Mouse (Mus musculus) embryonic stem cell, embryonic (primary cell): Measurements from ENCODE around the gene Pex11b.

ENCODE experiments used
- CTCF ChIA-PET, 4 experiments: fragments of 300-600 bp in 2 of 4; fragments of 350-600 bp in 2 of 4; sonication (Branson Sonifier 250); formaldehyde crosslinking; loops; one replicate each; lab custom pipeline; 2022; ENCODE audit warnings: inconsistent platforms in 2 of 4; lab: Charles Lee
- POLR2A ChIA-PET, 4 experiments: fragments of 300-600 bp in 2 of 4; fragments of 350-600 bp in 2 of 4; sonication (Branson Sonifier 250); formaldehyde crosslinking; loops; one replicate each; lab custom pipeline; 2022; ENCODE audit warnings: antibody characterized with exemption in 4 of 4, inconsistent platforms in 1 of 4; lab: Charles Lee

The Pex11b gene

GRCm38 (mm10) chr3:96645018-96645649, 10.0 kb downstream of the Pex11b start, which contains the start of gene Itga10:
Gene Itga10 (plus strand): TSS chr3:96645584.
- ChIA-PET CTCF (interaction anchor here (0.5 to 4.4 kb wide), 58 partner anchors 8 to 760 kb away, joined by 3 to 29 read pairs (median 4); partner anchors contain the start of genes Nudt17 (in 3 of the 4), Polr3gl (in 3 of the 4), Ankrd35 (in 2 of the 4) and Gm16253 (in 2 of the 4)), POLR2A (interaction anchor here in 3 of 4 experiments (0.5 to 3.8 kb wide), 26 partner anchors 9 to 120 kb away, joined by 3 to 32 read pairs (median 4); partner anchors contain the start of genes Rbm8a (in 3 of the 3), Gm16253 (in 2 of the 3), Pias3 (in 2 of the 3) and Gm42957 (in 1 of the 3))

DNA sequence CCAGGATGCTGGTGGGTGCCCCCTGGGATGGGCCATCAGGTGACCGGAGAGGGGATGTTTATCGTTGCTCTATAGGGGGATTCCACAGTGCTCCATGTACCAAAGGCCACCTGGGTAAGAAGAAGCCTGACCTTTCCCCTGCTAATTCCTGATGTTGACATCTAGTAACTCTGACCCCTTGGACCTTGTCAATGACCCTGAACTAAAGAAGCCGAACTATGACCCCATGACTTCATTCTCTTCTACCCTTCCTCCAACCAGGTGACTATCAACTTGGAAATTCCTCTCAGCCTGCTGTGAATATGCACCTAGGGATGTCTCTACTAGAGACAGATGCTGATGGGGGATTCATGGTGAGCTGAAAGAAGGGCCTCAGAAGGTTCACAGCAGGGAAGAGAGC, 12.2 kb downstream of the Pex11b start:
- ChIA-PET CTCF (interaction anchor here in 1 of 4 experiments (0.6 to 2.5 kb wide), 5 partner anchors 8 to 102 kb away, joined by 3 to 5 read pairs (median 3); partner anchors contain the start of gene Nudt17), POLR2A (interaction anchor here in 2 of 4 experiments (1.0 to 2.9 kb wide), 9 partner anchors 8 to 146 kb away, joined by 3 to 16 read pairs (median 3); partner anchors contain the start of genes Gm42957 (in 1 of the 2) and Pex11b (in 1 of the 2))

DNA sequence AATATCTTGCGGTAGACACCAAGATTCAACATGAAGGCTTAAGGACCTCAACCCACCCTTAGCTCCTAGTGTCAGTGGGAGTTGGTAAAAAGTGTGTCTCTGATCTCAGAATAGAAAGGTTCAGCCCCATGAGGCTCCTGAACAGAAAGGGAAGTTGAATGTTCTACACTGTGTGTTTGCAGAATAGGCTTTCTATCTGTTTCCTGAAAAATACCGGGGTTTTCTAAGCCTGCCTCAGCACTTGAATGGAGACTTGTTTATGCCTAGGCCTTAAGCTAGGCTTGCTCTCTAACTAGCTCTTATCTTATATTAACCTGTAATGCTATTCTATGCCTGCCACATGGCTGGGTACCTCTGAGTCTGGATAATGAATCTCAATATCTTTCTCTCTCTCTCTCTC, 25.7 kb downstream of the Pex11b start:
- ChIA-PET CTCF (interaction anchor here in 2 of 4 experiments (0.6 to 1.0 kb wide), 3 partner anchors 15 to 69 kb away, joined by 3 to 13 read pairs (median 3); no protein-coding TSS in a partner anchor), POLR2A (interaction anchor here in 3 of 4 experiments (0.7 to 2.5 kb wide), 12 partner anchors 9 to 83 kb away, joined by 3 to 10 read pairs (median 4); partner anchors contain the start of genes Ankrd35 (in 1 of the 3), Polr3c (in 1 of the 3) and Rnf115 (in 1 of the 3))

DNA sequence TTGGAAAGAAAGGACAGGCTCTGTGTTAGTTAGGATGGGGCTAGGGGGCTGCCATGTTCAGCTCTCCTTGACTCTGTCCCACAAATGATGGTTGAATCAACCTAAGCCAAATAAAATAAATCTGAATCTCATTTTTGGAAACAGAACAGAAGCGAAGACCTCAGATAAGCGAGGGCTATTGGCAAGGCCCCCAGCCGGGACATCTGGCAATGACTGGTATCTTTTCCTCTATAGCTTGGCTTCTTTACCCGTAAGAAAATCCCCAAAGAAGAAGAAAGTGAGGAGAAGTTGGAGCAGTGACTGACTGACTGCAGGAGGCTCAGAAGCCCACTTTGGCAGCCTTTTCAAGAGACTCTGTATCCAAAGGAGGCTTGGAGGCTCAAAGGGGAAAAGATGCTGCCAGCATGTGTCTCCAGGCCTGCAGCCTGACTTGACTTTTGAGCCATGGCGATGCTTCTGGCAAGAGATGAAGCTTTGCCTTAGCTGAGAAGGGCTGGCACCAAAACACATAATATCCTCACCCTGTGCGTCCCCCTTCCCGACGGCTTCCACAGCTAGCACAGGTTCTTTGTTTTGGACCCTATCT, 27.6 kb downstream of the Pex11b start:
- ChIA-PET CTCF (interaction anchor here (0.6 to 2.1 kb wide), 47 partner anchors 10 to 160 kb away, joined by 3 to 29 read pairs (median 5); partner anchors contain the start of genes Itga10 (in 3 of the 4), Nudt17 (in 3 of the 4), Pias3 (in 2 of the 4) and Polr3gl (in 2 of the 4)), POLR2A (interaction anchor here (0.6 to 3.4 kb wide), 41 partner anchors 7 to 674 kb away, joined by 3 to 28 read pairs (median 4); partner anchors contain the start of genes Nudt17 (in 3 of the 4), Itga10 (in 2 of the 4), Pias3 (in 2 of the 4) and Gm42957 (in 1 of the 4))

DNA sequence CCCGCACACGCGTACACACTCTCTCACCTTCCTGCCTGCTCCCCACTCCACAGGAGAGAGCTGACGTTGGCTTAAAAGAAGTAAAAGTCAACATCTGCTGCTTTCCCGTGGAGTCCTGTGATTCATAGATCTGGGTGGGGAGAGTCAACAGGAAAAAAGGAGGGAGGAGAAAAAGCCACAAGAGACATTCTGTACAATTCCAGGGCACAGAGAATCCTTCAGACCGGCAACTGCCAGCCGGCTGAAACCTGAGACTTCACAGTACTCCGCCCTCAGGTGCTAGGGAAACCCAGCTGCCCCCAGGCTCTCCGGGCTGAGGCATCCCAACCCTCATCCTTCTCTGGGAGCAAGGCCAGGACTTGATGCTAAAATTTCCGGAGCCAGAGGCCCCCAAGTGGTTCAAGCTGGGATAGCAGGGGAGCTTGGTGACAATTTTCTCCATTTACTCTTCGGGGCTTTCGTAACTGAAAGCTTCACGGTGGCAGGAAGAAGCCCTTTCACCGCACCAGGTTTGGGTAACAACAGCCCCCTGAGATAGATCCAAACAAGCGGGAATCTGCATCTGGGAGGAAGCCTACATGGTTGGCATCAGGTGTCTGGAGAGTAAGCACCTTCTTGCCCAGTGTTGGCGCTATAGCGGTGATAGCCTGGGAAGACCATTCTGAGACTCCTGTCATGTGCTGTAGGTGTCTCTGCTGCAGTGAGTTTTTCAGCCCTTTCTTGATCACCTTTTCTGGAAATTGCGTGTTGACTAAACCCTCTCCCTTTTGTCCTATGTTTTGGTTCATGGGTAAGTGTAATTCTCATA, 28.5 kb downstream of the Pex11b start:
- CTCF ChIA-PET, result interaction anchor here (0.5 to 2.1 kb wide), 81 partner anchors 9 to 337 kb away, joined by 3 to 29 read pairs (median 5); partner anchors contain the start of genes Nudt17 (in 4 of the 4), Itga10 (in 3 of the 4), Polr3gl (in 3 of the 4) and Ankrd34a (in 2 of the 4)
- POLR2A ChIA-PET, result interaction anchor here (0.5 to 3.4 kb wide), 69 partner anchors 8 to 675 kb away, joined by 3 to 28 read pairs (median 4); partner anchors contain the start of genes Nudt17 (in 4 of the 4), Pias3 (in 3 of the 4), Rbm8a (in 3 of the 4) and Gm16253 (in 2 of the 4)

- ChIA-PET POLR2A (interaction anchor here in 2 of 4 experiments (0.7 to 1.3 kb wide), 4 partner anchors 26 to 196 kb away, joined by 3 to 5 read pairs (median 4); partner anchors contain the start of gene Nudt17 (in 1 of the 2)), CTCF (interaction anchor here in 3 of 4 experiments (0.8 to 2.0 kb wide), 6 partner anchors 15 to 405 kb away, joined by 3 to 15 read pairs (median 4); no protein-coding TSS in a partner anchor)
Measured at GRCm38 (mm10) chr3:96665732-96666363, 30.7 kb downstream of the Pex11b start.

GRCm38 (mm10) chr3:96666916-96667315, 31.7 kb downstream of the Pex11b start:
- ChIA-PET CTCF (interaction anchor here (0.6 to 2.6 kb wide), 23 partner anchors 9 to 110 kb away, joined by 3 to 19 read pairs (median 4); partner anchors contain the start of genes Nudt17 (in 3 of the 4), Itga10 (in 1 of the 4), Pias3 (in 1 of the 4) and Polr3gl (in 1 of the 4)), POLR2A (interaction anchor here in 2 of 4 experiments (0.7 to 2.5 kb wide), 12 partner anchors 9 to 41 kb away, joined by 3 to 15 read pairs (median 4); partner anchors contain the start of genes Pias3 (in 2 of the 2), Nudt17 (in 1 of the 2) and Rbm8a (in 1 of the 2))

GRCm38 (mm10) chr3:96667316-96667715, 32.1 kb downstream of the Pex11b start:
- POLR2A ChIA-PET, result interaction anchor here (0.6 to 2.5 kb wide), 15 partner anchors 9 to 41 kb away, joined by 3 to 15 read pairs (median 3); partner anchors contain the start of genes Nudt17 (in 3 of the 4), Pias3 (in 2 of the 4) and Rbm8a (in 1 of the 4)
- CTCF ChIA-PET, result interaction anchor here (0.5 to 2.6 kb wide), 30 partner anchors 8 to 165 kb away, joined by 3 to 19 read pairs (median 4); partner anchors contain the start of genes Nudt17 (in 3 of the 4), Itga10 (in 2 of the 4), Pias3 (in 1 of the 4) and Polr3gl (in 1 of the 4)

- POLR2A ChIA-PET, result interaction anchor here in 3 of 4 experiments (0.7 to 2.5 kb wide), 9 partner anchors 12 to 92 kb away, joined by 3 to 15 read pairs (median 5); partner anchors contain the start of genes Nudt17 (in 3 of the 3), Pias3 (in 2 of the 3) and Gm16253 (in 1 of the 3)
- CTCF ChIA-PET, result interaction anchor here (0.6 to 2.6 kb wide), 9 partner anchors 16 to 40 kb away, joined by 4 to 19 read pairs (median 6); partner anchors contain the start of gene Nudt17 (in 2 of the 4)
Measured at GRCm38 (mm10) chr3:96668424-96669067, 33.4 kb downstream of the Pex11b start.

- POLR2A ChIA-PET, result interaction anchor here (0.6 to 18.1 kb wide), 33 partner anchors 8 to 392 kb away, joined by 3 to 317 read pairs (median 5); partner anchors contain the start of genes Pias3 (in 4 of the 4), Gm16253 (in 2 of the 4), Nudt17 (in 2 of the 4) and Gm42957 (in 1 of the 4)
- CTCF ChIA-PET, result interaction anchor here in 3 of 4 experiments (0.5 to 2.1 kb wide), 23 partner anchors 10 to 38 kb away, joined by 3 to 17 read pairs (median 5); partner anchors contain the start of genes Nudt17 (in 2 of the 3), Itga10 (in 1 of the 3) and Pias3 (in 1 of the 3)
Measured at GRCm38 (mm10) chr3:96669727-96670468, 34.7 kb downstream of the Pex11b start, which contains the start of gene Ankrd35. Gene Ankrd35 (plus strand): TSS chr3:96670131.

- CTCF ChIA-PET, result interaction anchor here in 1 of 4 experiments (2.1 kb wide), 1 partner anchor 37 kb away, joined by 8 read pairs; the partner anchor contains the start of gene Nudt17
- POLR2A ChIA-PET, result interaction anchor here in 3 of 4 experiments (0.8 to 18.1 kb wide), 4 partner anchors 13 to 114 kb away, joined by 3 to 317 read pairs (median 19); partner anchors contain the start of genes Pias3 (in 2 of the 3) and Txnip (in 1 of the 3)
Measured at GRCm38 (mm10) chr3:96671519-96671918, 36.3 kb downstream of the Pex11b start.

GRCm38 (mm10) chr3:96673514-96673913, 38.3 kb downstream of the Pex11b start:
- POLR2A ChIA-PET, result interaction anchor here in 3 of 4 experiments (0.5 to 18.1 kb wide), 25 partner anchors 10 to 605 kb away, joined by 3 to 317 read pairs (median 10); partner anchors contain the start of genes Nudt17 (in 3 of the 3), Pias3 (in 3 of the 3), Rbm8a (in 2 of the 3) and Gm16253 (in 1 of the 3)

DNA sequence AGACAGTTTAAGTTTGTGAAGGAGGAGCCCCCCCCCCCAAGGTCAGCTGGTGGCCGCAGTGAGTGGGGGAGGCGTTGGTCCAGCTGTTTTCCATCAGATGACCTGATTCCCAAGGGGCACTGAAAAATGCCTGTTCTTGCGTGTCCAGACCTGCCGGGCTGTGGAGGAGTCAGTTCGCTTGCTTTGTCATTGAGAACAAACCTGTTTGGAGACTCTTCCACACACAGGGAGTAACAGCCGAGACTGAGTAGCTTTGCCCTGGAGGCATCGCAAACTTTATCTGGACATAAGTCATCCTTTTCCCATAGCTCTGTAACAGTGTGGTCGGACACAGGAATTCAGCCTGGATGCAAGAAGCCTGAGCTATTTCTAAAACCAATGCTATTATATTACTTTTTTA, 39.3 kb downstream of the Pex11b start:
- ChIA-PET CTCF (interaction anchor here in 3 of 4 experiments (0.6 to 3.9 kb wide), 19 partner anchors 10 to 797 kb away, joined by 3 to 20 read pairs (median 5); partner anchors contain the start of genes Nudt17 (in 2 of the 3), Pias3 (in 2 of the 3) and Polr3gl (in 1 of the 3)), POLR2A (interaction anchor here in 3 of 4 experiments (0.6 to 18.1 kb wide), 41 partner anchors 9 to 675 kb away, joined by 3 to 317 read pairs (median 8); partner anchors contain the start of genes Pias3 (in 3 of the 3), Nudt17 (in 2 of the 3), Rbm8a (in 2 of the 3) and Txnip (in 2 of the 3))

More at GRCm38 (mm10) chr3:96673514-96673913, 38.3 kb downstream of the Pex11b start:
- CTCF ChIA-PET, result interaction anchor here in 3 of 4 experiments (1.1 to 3.9 kb wide), 7 partner anchors 10 to 35 kb away, joined by 3 to 20 read pairs (median 5); partner anchors contain the start of genes Nudt17 (in 2 of the 3) and Pias3 (in 1 of the 3)
